Mouse (Mus musculus): ENCODE measurements around the gene Fstl4. TPM values are rescaled to one million over a fixed set of nuclear protein-coding genes. Genes with fewer than 3 reads are reported as not detected.
A peak's percentile ranks its signal among the peaks of the same experiment; 100 is the strongest.

Gene Fstl4
- polyA plus RNA-seq, 1 experiment from 2014 or later: 1.7 TPM

GRCm38 (mm10) chr11:52734493-52735195 lies 29.8 kb upstream of the Fstl4 start:
- ATAC-seq (ENCODE audit: insufficient number of reproducible peaks, insufficient read depth, low FRiP score, low read depth): no peak
- Histone ChIP-seq H3K4me3 (ENCODE audit: low read depth, low read length) (no peak overlapping the region), H3K9ac (replicated peaks; ENCODE audit: low read depth, low read length) (no peak overlapping the region), H3K27ac (ENCODE audit: low read length) (no peak overlapping the region), H3K4me1 (ENCODE audit: control insufficient read depth, insufficient read depth, low read length) (no peaks in the 10 kb centered on the region), H3K36me3 (ENCODE audit: control insufficient read depth, insufficient read depth, low read length) (no peaks in the 10 kb centered on the region), H3K4me2 (replicated peaks; ENCODE audit: low read depth, low read length) (no peak overlapping the region), H3K27me3 (ENCODE audit: control insufficient read depth, insufficient read depth, low read length) (no peaks in the 10 kb centered on the region), H3K9me3 (ENCODE audit: control insufficient read depth, low read depth, low read length) (no peaks in the 10 kb centered on the region)
- WGBS: 81% methylated on average over 6 of the region's 6 CpGs

GRCm38 (mm10) chr11:52739187-52739586 lies 25.2 kb upstream of the Fstl4 start:
- WGBS: 11% methylated on average over 9 of the region's 9 CpGs
- Histone ChIP-seq H3K9me3 (ENCODE audit: control insufficient read depth, low read depth, low read length) (no peaks in the 10 kb centered on the region), H3K36me3 (ENCODE audit: control insufficient read depth, insufficient read depth, low read length) (no peaks in the 10 kb centered on the region), H3K4me1 (ENCODE audit: control insufficient read depth, insufficient read depth, low read length) (no peaks in the 10 kb centered on the region), H3K4me3 (ENCODE audit: low read depth, low read length) (no peak overlapping the region), H3K27me3 (ENCODE audit: control insufficient read depth, insufficient read depth, low read length) (no peaks in the 10 kb centered on the region), H3K4me2 (replicated peaks; ENCODE audit: low read depth, low read length) (no peak overlapping the region), H3K9ac (replicated peaks; ENCODE audit: low read depth, low read length) (no peak overlapping the region), H3K27ac (ENCODE audit: low read length) (no peak overlapping the region)
- peak; percentile 58; the same call in 1 of the 2 replicates for ATAC-seq (ENCODE audit: insufficient number of reproducible peaks, insufficient read depth, low FRiP score, low read depth)

DNA sequence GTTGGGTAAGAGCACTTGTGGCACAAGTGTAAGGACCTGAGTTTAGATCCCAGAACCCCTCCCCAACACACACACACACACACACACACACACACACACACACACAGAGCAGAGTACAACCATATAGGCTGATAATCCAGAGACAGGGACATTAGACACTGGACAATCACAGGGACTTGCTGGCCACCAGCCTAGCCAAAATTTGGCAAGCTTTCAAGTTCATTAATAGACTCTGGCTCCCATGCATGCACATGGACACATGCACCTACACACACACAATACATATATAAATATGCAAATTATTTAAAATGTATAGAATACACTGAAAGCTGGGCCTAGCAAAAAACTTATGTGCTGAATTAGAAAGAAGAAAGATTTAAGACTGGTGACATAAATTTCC lies 24.0 kb upstream of the Fstl4 start:
- no peak overlapping the region for H3K4me2 ChIP-seq (replicated peaks; ENCODE audit: low read depth, low read length)
- peaks cover 5% of the 10 kb centered on the region; the same call in 1 of the 2 replicates for H3K4me1 ChIP-seq (ENCODE audit: control insufficient read depth, insufficient read depth, low read length)
- no peak overlapping the region for H3K27ac ChIP-seq (ENCODE audit: low read length)
- no peak overlapping the region for H3K9ac ChIP-seq (replicated peaks; ENCODE audit: low read depth, low read length)
- H3K27me3 ChIP-seq (ENCODE audit: control insufficient read depth, insufficient read depth, low read length): no peaks in the 10 kb centered on the region
- ATAC-seq (ENCODE audit: insufficient number of reproducible peaks, insufficient read depth, low FRiP score, low read depth): no peak
- H3K9me3 ChIP-seq (ENCODE audit: control insufficient read depth, low read depth, low read length): no peaks in the 10 kb centered on the region
- no peaks in the 10 kb centered on the region for H3K36me3 ChIP-seq (ENCODE audit: control insufficient read depth, insufficient read depth, low read length)
- no peak overlapping the region for H3K4me3 ChIP-seq (ENCODE audit: low read depth, low read length)

- no peak overlapping the region for H3K27ac ChIP-seq (ENCODE audit: low read length)
- H3K4me3 ChIP-seq (ENCODE audit: low read depth, low read length): no peak overlapping the region
- peaks cover 5% of the 10 kb centered on the region; the same call in 1 of the 2 replicates for H3K4me1 ChIP-seq (ENCODE audit: control insufficient read depth, insufficient read depth, low read length)
- no peak for ATAC-seq (ENCODE audit: insufficient number of reproducible peaks, insufficient read depth, low FRiP score, low read depth)
- no peaks in the 10 kb centered on the region for H3K36me3 ChIP-seq (ENCODE audit: control insufficient read depth, insufficient read depth, low read length)
- H3K9me3 ChIP-seq (ENCODE audit: control insufficient read depth, low read depth, low read length): no peaks in the 10 kb centered on the region
- no peaks in the 10 kb centered on the region for H3K27me3 ChIP-seq (ENCODE audit: control insufficient read depth, insufficient read depth, low read length)
- H3K4me2 ChIP-seq (replicated peaks; ENCODE audit: low read depth, low read length): no peak overlapping the region
- H3K9ac ChIP-seq (replicated peaks; ENCODE audit: low read depth, low read length): no peak overlapping the region
These were observed 20.5 kb upstream of the Fstl4 start for GRCm38 (mm10) chr11:52743956-52744355.

- Histone ChIP-seq H3K9ac (replicated peaks; ENCODE audit: low read depth, low read length) (no peak overlapping the region), H3K9me3 (ENCODE audit: control insufficient read depth, low read depth, low read length) (no peaks in the 10 kb centered on the region), H3K4me3 (ENCODE audit: low read depth, low read length) (no peak overlapping the region), H3K4me1 (ENCODE audit: control insufficient read depth, insufficient read depth, low read length) (peaks cover 5% of the 10 kb centered on the region; the same call in 1 of the 2 replicates), H3K27me3 (ENCODE audit: control insufficient read depth, insufficient read depth, low read length) (no peaks in the 10 kb centered on the region), H3K4me2 (replicated peaks; ENCODE audit: low read depth, low read length) (no peak overlapping the region), H3K36me3 (ENCODE audit: control insufficient read depth, insufficient read depth, low read length) (no peaks in the 10 kb centered on the region), H3K27ac (ENCODE audit: low read length) (no peak overlapping the region)
- WGBS: 43% methylated on average over 9 of the region's 9 CpGs
- peak; percentile 42; the same call in 1 of the 2 replicates for ATAC-seq (ENCODE audit: insufficient number of reproducible peaks, insufficient read depth, low FRiP score, low read depth)
These were observed 19.6 kb upstream of the Fstl4 start for GRCm38 (mm10) chr11:52744593-52745450.

- Histone ChIP-seq H3K9me3 (ENCODE audit: control insufficient read depth, low read depth, low read length) (no peaks in the 10 kb centered on the region), H3K27ac (ENCODE audit: low read length) (no peak overlapping the region), H3K36me3 (ENCODE audit: control insufficient read depth, insufficient read depth, low read length) (no peaks in the 10 kb centered on the region), H3K9ac (replicated peaks; ENCODE audit: low read depth, low read length) (no peak overlapping the region), H3K27me3 (ENCODE audit: control insufficient read depth, insufficient read depth, low read length) (no peaks in the 10 kb centered on the region), H3K4me1 (ENCODE audit: control insufficient read depth, insufficient read depth, low read length) (peaks cover 5% of the 10 kb centered on the region; the same call in 1 of the 2 replicates), H3K4me3 (ENCODE audit: low read depth, low read length) (no peak overlapping the region), H3K4me2 (replicated peaks; ENCODE audit: low read depth, low read length) (no peak overlapping the region)
- 86% methylated on average over 7 of the region's 7 CpGs for WGBS
- no peak for ATAC-seq (ENCODE audit: insufficient number of reproducible peaks, insufficient read depth, low FRiP score, low read depth)
These were observed 17.2 kb upstream of the Fstl4 start for GRCm38 (mm10) chr11:52747206-52747605.

GRCm38 (mm10) chr11:52747766-52748456 lies 16.5 kb upstream of the Fstl4 start:
- peaks cover 5% of the 10 kb centered on the region; the same call in 1 of the 2 replicates for H3K4me1 ChIP-seq (ENCODE audit: control insufficient read depth, insufficient read depth, low read length)
- no peaks in the 10 kb centered on the region for H3K27me3 ChIP-seq (ENCODE audit: control insufficient read depth, insufficient read depth, low read length)
- no peaks in the 10 kb centered on the region for H3K9me3 ChIP-seq (ENCODE audit: control insufficient read depth, low read depth, low read length)
- no peaks in the 10 kb centered on the region for H3K36me3 ChIP-seq (ENCODE audit: control insufficient read depth, insufficient read depth, low read length)
- ATAC-seq (ENCODE audit: insufficient number of reproducible peaks, insufficient read depth, low FRiP score, low read depth): no peak
- WGBS: 33% methylated on average over 6 of the region's 6 CpGs
- no peak overlapping the region for H3K27ac ChIP-seq (ENCODE audit: low read length)
- H3K4me2 ChIP-seq (replicated peaks; ENCODE audit: low read depth, low read length): no peak overlapping the region
- no peak overlapping the region for H3K4me3 ChIP-seq (ENCODE audit: low read depth, low read length)
- no peak overlapping the region for H3K9ac ChIP-seq (replicated peaks; ENCODE audit: low read depth, low read length)

GRCm38 (mm10) chr11:52749988-52750387 lies 14.4 kb upstream of the Fstl4 start:
- Histone ChIP-seq H3K27ac (ENCODE audit: low read length) (no peak overlapping the region), H3K9me3 (ENCODE audit: control insufficient read depth, low read depth, low read length) (no peaks in the 10 kb centered on the region), H3K36me3 (ENCODE audit: control insufficient read depth, insufficient read depth, low read length) (no peaks in the 10 kb centered on the region), H3K4me2 (replicated peaks; ENCODE audit: low read depth, low read length) (no peak overlapping the region), H3K9ac (replicated peaks; ENCODE audit: low read depth, low read length) (no peak overlapping the region), H3K4me1 (ENCODE audit: control insufficient read depth, insufficient read depth, low read length) (peaks cover under 1% of the 10 kb centered on the region; the same call in 1 of the 2 replicates), H3K4me3 (ENCODE audit: low read depth, low read length) (no peak overlapping the region), H3K27me3 (ENCODE audit: control insufficient read depth, insufficient read depth, low read length) (no peaks in the 10 kb centered on the region)
- 83% methylated on average over 6 of the region's 6 CpGs for WGBS
- no peak for ATAC-seq (ENCODE audit: insufficient number of reproducible peaks, insufficient read depth, low FRiP score, low read depth)

Measured in stomach, embryonic 14.5 days (tissue).